Mouse (Mus musculus) 3134 (cell line): ENCODE measurements at regions not wholly inside any gene's neighbourhood (a gene's known extent, or its start where the extent isn't known, plus 50 kb on each side); places are given as distances from the start of the nearest gene placed in this dataset.
"Not testable (repeated sequence)": the region's sequence is repeated elsewhere in the genome, so short reads cannot be mapped to it uniquely, and the experiment has no call there.

Experiments used
- DNase-seq: peaks from one replicate; pipeline ENCODE4 v3.0.0-alpha.2; 2011; ENCODE audit warnings: low spot score; ENCODE audit not compliant: insufficient read length; ENCODE audit errors: extremely low read depth

DNA sequence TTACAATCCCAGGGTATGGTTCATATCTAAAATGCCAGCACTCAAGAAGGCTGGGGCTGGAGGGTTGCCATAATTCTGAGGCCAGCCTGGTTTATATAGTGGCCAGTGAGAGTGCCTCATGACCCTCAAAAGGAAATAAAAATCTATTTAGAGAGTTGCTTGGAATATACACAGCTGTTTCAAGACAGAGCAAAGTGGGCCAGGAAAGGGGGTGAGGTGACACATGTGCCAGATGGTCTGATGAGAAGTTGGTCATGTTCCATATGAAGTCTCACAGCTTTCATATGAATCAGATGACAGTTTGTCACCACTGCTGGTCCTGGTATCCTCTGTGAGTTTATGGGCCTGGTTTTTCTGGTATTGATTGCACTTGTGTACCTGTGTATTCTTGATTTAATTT, 261.5 kb upstream of the Ube2e3 start:
- no peak for DNase-seq

DNA sequence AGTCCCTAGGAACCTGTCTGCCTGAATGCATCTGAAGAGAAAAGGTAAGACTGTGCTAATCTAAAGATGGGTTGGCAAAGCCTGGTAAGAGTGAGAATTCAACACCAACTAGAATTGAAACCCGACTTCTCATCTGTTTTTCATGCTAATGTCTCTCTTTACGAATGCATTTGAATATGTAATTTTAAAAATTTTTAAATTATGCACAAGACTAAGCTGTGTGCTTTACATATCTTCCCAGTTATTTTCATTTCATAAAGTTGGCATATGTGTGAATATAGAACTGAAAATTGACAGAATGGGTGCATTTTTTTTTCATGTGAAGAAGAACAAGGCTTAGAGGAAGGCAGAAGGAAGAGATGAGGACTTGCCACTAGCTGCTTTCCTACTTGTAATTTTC, 267.2 kb upstream of the Ube2e3 start:
- DNase-seq = no peak

DNA sequence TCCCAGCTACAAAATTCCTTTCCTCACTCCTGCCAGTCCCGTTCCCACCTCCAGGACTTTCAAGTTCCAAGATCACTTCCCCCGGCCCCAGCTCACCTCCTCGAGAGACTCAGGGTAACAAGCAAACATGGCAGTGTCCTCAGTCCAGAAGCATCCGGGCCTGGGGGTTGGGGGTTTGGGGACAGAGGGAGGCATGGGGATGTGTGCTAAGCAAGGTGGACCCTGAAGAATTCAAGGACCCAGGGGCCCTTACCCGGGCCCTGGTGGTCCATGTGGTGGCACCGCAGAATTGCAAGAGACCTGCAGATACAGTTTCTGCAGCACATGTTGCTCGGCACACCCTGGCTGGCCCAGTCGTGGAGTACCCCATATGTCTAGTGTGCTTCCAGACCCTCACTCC, 269.9 kb upstream of the Ube2e3 start:
- DNase-seq = no peak

DNA sequence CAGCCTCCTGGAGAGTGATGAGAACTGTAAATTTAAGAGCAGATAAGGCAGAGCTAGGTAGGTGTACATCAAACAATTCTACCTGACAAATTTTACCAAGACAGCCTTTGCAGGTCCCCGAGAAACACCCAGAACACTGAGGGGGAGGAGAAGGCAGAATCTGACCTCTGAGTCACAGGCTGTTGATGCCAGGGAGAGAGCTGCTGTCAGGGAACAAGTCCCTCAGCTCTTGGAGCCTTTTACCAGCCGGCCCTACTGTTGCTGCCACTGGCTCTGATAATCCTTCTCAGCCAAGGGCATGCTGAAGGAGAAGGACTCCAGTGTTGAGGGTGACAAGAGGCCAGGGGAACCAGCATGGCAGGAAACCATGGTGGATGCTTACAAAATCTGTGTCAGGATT, 271.7 kb upstream of the Ube2e3 start:
- no peak for DNase-seq

DNA sequence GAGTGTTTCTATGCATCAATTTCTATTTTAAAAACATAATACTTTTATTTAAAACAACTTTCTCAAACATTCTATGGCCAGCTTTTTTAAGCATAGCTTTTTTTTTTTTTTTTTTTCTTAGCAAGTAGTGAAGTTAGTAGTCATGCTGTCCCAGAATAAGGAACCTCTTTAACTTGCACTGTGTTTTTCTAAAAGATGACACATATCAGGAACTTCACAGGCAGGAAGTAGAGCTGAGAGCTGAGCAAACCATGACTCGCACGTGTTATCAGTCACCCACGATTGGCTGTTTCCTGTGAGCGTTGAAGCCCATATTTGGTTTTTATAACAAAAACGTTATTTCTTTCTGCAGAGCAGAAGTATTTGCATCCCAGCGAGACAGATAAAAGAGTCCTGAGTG, 287.9 kb upstream of the Ube2e3 start:
- no peak for DNase-seq

DNA sequence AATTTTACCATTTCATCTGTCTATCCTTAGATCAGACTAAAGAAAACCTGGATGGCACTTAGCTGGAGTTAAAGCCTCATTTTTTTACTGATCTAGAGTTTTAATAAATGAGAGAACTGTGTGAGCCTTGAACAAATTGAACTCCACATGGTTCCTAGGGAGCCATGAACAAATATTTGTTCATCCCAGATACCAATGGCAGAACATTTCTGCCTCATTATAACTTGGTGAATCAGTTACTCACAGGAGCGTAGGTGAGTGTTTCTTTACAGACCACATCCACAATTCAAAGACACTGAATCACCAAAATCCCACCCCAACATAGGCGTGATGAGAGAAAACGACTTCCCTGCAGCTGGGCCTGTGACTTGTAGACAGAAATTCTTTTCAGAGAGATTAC, 295.4 kb upstream of the Ube2e3 start:
- no peak for DNase-seq

DNA sequence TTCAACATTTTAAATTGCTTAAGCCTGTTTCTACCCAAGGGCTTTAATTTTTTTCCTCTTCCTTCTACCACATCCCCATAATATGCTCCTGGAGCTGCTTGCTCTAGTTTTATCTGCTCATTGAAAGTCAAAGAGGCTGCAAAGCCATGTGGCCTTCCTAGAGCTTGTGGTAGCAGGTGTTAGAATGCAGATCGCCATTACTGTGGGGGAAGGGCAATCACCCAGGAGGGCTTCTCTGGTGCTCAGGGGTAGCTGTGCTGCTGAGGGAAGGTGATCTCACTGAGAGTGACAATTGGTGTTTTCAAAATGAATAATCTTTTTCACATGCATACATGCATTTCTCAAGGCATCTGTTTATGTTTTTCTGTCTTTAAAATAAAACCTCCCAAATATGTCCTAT, 309.8 kb upstream of the Ube2e3 start:
- DNase-seq = no peak

DNA sequence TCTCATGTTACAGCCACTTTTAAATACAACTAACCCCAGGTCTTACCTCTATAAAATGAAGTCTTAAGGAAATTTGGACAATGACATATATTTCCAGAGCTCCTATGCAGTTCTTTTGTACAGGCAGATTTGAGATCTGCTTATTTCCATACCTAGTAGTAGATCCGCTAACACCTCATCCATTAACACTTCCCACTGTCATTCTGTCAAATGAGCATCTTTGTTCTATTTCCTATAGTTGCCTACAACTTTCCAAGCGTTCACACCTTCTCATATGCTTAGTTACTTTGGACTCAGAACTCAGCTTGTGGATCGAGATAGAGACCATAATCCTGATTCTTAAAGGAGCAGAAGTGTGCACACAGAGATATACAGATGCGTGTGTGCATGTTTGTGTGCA, 316.8 kb upstream of the Ube2e3 start:
- no peak for DNase-seq

DNA sequence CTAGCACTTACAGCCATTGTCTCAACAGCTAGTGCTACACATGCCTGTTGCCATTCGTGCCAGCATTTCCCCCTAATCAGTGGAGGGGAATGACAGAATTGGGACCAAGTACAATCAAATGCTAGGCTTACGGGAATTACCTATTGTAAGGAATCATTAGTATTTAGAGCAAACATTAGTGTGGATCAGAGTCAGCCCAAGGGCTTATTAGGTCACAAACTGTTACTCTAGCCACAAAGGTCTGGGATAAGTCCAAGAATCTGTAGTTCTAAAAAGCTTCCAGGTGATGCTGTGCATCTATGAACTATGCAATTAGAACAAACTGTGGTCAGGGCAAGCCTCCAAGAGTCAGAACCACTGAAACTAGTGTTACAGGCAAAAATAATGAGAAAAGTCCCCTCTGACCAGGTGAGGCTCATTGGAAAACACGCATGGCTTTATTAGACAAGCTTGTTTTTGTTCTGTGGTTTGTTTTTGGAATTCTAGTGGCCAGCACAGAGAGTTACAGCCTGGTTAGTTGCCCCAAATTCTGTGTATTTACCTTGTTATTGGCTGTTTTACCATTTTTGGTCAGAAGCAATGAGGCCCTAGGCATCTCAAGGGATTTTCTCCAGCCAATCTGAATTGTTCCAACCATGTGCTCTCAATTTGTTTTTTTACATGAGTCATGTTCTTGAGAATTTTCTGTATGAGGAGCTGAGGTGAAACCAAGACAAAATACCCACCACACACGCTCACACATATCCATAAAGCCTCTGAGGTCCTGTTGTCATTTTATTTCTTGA, 319.0 kb upstream of the Ube2e3 start:
- no peak for DNase-seq

DNA sequence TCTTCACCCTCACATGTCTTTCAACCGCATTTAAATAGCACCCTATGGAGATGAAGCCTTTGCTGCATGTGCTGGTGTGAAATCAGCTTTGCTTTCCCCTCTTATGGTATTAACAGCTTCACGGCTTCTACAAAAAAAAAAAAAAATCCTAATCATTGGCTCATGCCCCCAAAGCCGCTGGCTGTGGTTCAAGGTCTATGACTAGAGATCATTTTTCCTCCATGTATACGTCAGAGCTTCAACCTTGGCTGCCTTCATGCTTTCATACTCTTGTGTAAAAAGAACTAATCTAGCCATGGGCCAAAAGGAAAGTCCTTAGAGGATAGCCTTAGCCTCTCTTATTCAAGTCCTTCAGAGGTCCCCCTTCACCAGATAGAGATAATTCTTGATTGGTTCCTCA, 320.6 kb upstream of the Ube2e3 start:
- DNase-seq = no peak

DNA sequence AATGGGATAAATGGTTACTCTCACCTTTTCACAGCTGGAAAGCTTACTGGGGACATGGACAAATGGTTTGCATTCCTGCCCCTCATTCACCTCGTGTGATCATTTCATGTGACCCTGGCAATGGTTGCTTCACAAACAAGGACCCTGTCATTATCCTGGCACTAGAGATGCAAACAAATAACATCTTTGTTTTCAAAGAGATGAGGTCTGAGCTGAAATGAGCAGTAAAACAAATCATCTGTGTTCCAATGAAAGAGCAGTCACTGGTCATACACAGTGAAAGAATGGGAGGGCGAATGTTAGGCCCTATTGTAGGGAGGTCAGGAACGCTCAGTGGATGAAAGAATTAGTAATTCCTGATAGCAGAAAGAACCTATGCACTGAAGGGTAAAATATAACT, 327.5 kb upstream of the Ube2e3 start:
- no peak for DNase-seq

DNA sequence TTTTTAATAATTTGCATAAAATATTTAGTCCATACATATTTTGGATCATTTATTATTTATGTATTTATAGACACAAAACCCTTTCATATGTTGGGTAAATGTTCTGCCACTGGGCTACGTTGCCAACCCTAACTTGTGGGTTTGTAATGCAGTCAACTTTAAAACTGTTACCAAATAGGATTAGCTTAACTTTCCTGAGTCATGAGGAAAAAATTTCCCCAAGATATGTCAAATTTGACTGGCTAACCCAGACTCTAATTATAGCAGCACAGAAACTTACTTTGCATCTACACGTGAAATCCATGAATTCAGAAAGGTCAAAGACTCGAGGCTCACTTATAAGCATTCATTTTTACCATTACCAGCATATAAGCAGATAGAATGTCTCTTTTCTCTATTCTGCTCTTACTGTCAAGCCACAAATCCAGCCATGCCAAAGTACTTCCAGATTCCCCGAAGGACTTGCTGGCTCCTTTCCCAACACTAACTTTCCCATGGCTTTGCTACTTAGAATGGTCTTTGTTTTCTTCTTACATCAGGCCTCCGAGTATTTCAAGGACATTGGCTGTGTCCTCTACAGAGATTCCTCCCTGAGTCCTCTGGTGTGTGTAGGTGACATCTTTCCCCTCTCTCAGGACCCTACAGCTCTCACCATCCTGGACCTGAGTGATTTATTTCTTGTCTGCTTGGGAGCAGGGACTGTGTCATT, 328.2 kb upstream of the Ube2e3 start:
- DNase-seq = no peak

DNA sequence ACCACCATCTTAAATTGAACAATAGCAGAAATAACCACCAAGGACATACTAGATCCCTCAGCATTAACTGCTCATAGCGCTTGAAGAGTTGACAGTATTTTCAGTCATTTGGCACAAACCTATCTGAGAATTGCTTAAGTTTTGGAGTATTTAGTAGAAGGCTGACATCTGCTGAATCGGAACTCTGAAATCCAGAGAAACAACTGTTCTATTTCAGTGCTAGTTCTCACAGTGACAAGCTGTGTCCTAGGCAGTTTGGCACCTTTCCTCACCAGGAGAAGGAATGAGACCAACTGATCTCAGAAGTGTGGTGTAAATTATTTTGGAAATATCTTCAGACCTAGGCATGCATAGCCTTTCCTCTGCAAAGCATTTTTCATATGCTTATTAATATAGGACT, 330.4 kb upstream of the Ube2e3 start:
- DNase-seq = no peak

DNA sequence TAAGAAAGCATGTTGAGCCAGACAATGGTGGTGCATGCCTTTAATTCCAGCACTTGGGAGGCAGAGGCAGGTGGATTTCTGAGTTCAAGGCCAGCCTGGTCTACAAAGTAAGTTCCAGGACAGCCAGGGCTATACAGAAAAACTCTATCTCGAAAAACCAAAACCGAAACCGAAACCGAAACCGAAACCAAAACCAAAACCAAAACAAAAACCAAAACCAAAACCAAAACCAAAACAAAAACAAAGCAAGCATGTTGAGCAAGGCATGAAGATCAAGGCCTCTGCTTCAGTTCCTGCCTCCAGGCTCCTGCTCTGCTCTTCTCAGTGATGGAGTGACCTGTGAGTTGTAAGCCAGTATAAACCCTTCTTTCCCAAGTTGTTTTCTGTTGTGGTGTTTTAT, 334.0 kb upstream of the Ube2e3 start:
- DNase-seq = not testable (repeated sequence)

DNA sequence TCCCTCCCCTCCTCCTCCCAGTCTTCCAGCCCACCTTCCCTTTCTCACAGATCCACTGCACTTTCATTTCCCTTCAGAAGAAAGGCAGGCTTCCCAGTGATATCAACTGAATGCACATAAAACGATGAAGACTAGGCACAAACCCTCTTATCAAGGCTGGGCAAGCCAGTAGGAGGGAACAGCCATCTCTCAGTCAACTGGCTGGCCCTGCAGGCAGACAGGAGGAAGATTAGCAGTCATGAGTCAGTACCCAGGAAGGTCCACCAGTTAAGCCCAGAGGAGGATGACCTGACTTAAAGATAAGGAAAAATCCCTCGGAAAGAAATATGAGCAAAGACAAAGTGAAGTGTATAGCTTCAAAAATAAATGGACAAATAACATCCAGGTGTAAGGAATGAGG, 337.4 kb upstream of the Ube2e3 start:
- DNase-seq = no peak

DNA sequence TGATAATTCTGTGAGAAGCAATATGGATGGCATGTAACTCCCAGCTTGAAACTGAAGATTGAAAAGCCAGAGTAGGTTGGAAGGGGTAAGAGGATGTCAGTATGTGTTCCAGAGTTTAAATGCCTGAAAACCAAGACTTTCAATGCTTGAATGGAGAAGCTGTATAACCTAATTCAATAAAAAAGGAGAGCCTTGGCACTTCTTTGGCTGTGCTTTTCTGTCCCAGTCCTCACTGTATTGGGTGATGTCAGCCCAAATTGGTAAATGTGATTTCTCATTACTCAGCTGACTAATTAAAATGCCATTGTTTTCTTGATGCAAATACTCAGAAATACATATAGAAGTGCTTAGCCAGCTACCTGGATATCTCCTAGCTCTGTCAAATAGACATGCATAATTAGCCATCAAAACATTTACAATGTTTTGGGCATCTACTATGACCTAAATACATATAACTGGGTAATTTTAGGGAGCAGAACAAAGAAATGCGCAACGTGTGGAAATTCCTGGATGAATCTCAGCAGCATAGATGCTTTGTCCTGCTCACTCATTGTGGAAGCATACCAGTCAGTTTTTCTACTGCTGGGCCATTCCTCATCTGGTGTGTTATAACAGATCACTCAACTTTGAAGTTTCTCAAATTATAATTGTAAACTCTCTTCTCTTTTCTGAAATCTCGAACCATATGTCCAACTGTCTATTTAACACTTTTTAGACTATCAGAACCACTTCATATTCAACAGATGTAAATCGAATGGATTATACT, 347.5 kb upstream of the Ube2e3 start:
- no peak for DNase-seq

DNA sequence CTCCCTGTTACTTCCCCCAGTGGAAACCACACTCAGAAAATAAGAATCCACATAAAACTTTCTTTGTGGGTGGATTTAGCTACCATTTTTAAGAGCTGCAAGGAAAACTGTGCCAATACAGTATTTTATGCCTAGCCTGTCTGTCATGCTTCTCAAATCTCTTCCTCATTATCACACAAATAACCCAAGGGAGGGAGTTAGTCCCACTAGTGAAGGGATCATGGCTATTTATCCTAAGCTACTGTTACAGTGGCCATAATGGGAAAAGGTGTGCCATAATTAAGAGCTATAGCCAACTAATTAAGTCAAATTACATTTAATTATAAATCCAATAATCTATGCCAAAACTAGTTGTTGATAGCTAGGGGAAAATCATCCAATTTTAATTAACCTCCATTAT, 374.8 kb upstream of the Ube2e3 start:
- no peak for DNase-seq

DNA sequence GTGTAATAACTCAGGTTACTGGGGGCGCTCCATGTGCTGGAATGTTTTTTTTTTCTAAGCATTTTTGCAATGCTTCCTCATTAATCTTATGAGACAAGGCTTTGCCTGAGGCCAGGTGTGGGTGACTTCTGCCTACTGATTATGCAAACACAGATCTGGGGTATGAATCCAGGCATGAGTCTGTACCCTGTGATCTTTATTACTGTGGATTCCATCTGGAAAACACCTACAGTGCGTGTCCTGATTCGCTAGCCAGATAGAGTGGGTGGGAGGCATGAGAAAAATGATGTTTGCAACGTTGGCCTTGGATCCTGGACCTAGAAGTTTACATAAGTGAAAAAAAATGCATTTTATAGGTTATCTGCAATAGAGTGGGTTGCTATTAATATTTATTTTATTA, 387.9 kb upstream of the Ube2e3 start:
- DNase-seq = no peak

DNA sequence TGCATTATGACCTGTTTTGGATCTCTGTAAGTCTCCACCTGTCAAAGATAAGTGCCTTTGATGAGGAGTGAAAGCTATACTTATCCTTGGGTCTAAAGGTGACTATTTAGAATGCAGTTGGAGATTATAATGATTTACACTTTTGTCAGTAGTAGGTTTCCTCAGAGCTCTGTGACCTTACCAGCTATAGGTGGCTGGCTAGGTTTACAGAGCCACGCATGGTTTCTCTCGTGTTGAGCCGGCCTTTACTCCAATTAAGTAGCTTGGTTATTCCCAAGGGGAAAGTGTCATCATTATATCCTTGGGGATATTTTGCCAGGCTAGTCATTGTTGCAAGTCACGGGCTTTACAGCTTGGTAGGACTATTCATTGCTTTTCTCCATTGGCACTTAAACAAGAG, 408.5 kb upstream of the Ube2e3 start:
- no peak for DNase-seq

DNA sequence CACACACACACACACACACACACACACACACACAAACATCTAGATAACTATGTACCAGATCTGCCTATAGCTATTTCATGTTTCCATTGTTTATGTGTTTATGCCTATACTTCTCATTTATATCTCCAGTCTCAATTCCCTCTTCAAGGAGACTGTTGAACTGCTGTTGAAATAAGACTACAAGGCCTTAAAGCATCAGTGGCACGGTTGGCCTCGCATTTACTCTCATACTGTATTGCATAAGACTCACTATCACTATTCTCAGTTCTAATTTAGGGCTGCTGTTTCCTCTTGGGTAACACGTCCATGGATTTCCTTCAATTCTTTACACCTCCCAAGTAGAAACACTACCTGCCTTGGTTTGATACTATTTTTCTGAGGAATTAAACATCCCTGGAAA, 414.5 kb upstream of the Ube2e3 start:
- no peak for DNase-seq

DNA sequence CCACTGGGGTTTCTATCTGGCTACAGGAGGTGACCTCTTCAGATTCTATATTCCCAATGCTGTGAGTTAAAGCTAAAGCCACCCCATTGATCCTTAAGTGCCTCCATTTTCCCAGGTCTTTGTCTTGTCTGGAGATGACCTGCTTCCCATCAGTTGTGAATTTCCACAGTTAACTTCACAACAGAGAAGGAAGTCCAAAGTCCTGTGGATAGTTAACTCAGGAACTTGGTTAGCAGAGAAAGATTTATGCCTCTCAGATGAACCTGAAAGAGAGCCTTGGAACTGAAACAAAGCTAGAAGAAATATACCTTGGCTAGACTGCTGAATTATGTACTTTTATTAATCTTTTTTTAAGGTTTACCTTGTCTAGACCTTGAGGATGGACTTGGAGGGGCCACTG, 431.1 kb upstream of the Ube2e3 start:
- DNase-seq = no peak

DNA sequence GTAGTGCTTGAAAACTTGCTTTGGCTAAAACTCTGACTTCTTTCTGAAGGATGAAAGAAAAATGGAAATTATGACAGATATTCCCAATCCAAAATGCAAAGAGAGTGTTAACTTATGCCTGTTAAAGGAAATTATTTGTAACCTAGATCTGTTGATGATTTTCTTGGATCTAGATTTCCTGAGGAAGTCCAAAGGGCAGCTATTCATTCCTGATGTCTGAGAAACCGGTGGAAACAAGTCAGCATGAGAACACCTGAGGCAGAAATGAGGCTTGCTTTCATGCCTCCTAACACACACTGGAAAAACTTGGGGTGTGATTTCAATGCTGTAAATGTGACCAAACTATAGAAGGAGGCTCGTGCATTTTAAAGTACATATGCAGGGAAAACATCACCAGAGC, 432.9 kb upstream of the Ube2e3 start:
- no peak for DNase-seq
